Mouse (Mus musculus) T-helper 1 cell (primary cell): ENCODE results near the gene Gtf2i.

Experiments used
- in situ Hi-C: fragments of 300-600 bp; cut with MboI, MseI; formaldehyde crosslinking; loops from one replicate; pipeline ENCODE4 v1.15.1; 2025; ENCODE audit warnings: high pct_unique_total_duplicates

The Gtf2i gene

GRCm38 (mm10) chr5:134279371-134279770, 35.2 kb downstream of the Gtf2i start:
- in situ Hi-C loops, result no loop called here

- in situ Hi-C loops, result no loop called here
Observed at GRCm38 (mm10) chr5:134277109-134277508, 37.5 kb downstream of the Gtf2i start.

GRCm38 (mm10) chr5:134275556-134275955, 39.0 kb downstream of the Gtf2i start:
- in situ Hi-C loops, result no loop called here

GRCm38 (mm10) chr5:134275021-134275420, 39.5 kb downstream of the Gtf2i start:
- in situ Hi-C loops, result no loop called here

GRCm38 (mm10) chr5:134273761-134274160, 40.8 kb downstream of the Gtf2i start:
- in situ Hi-C loops, result loop anchor here (5.0 kb wide), 1 partner anchor 54 kb away; no protein-coding TSS in a partner anchor

- in situ Hi-C loops, result loop anchor here (5.0 kb wide), 1 partner anchor 55 kb away; no protein-coding TSS in a partner anchor
Observed at GRCm38 (mm10) chr5:134272761-134273160, 41.8 kb downstream of the Gtf2i start.

- in situ Hi-C loops, result loop anchor here (5.0 kb wide), 1 partner anchor 56 kb away; no protein-coding TSS in a partner anchor
Observed at GRCm38 (mm10) chr5:134271421-134271820, 43.1 kb downstream of the Gtf2i start.

- in situ Hi-C loops, result loop anchor here (5.0 kb wide), 1 partner anchor 57 kb away; no protein-coding TSS in a partner anchor
Observed at GRCm38 (mm10) chr5:134270566-134270965, 44.0 kb downstream of the Gtf2i start.

- in situ Hi-C loops, result loop anchor here (5.0 kb wide), 1 partner anchor 58 kb away; no protein-coding TSS in a partner anchor
Observed at GRCm38 (mm10) chr5:134269751-134270150, 44.8 kb downstream of the Gtf2i start.

- in situ Hi-C loops, result no loop called here
Observed at GRCm38 (mm10) chr5:134268751-134269150, 45.8 kb downstream of the Gtf2i start.

- in situ Hi-C loops, result no loop called here
Observed at GRCm38 (mm10) chr5:134266404-134266803, 48.2 kb downstream of the Gtf2i start.

GRCm38 (mm10) chr5:134265890-134266289, 48.7 kb downstream of the Gtf2i start:
- in situ Hi-C loops, result no loop called here

GRCm38 (mm10) chr5:134260001-134260636, 54.4 kb downstream of the Gtf2i start:
- in situ Hi-C loops, result no loop called here

GRCm38 (mm10) chr5:134258934-134259333, 55.6 kb downstream of the Gtf2i start:
- in situ Hi-C loops, result no loop called here

GRCm38 (mm10) chr5:134258395-134258794, 56.2 kb downstream of the Gtf2i start:
- in situ Hi-C loops, result no loop called here

GRCm38 (mm10) chr5:134257349-134258031, 57.1 kb downstream of the Gtf2i start:
- in situ Hi-C loops, result no loop called here

GRCm38 (mm10) chr5:134255294-134255693, 59.3 kb downstream of the Gtf2i start:
- in situ Hi-C loops, result no loop called here

GRCm38 (mm10) chr5:134253806-134254205, 60.8 kb downstream of the Gtf2i start:
- in situ Hi-C loops, result no loop called here

- in situ Hi-C loops, result no loop called here
Observed at GRCm38 (mm10) chr5:134251083-134251482, 63.5 kb downstream of the Gtf2i start.

- in situ Hi-C loops, result no loop called here
Observed at GRCm38 (mm10) chr5:134250601-134251000, 64.0 kb downstream of the Gtf2i start.

GRCm38 (mm10) chr5:134249245-134249649, 65.3 kb downstream of the Gtf2i start:
- in situ Hi-C loops, result no loop called here

- in situ Hi-C loops, result no loop called here
Observed at GRCm38 (mm10) chr5:134248608-134249244, 65.8 kb downstream of the Gtf2i start.
